Mouse (Mus musculus) bone marrow, adult 2 months (tissue): ENCODE data around the gene Barhl1.

Experiments
- CTCF ChIP-seq: fragments of 200-500 bp; IDR thresholded peaks from 2 replicates; pipeline ENCODE4 v1.5.1; 2011; ENCODE audit warnings: low read length, control low read depth; ENCODE audit not compliant: control insufficient read depth, insufficient read depth
- POLR2A ChIP-seq: fragments of 200-500 bp; IDR thresholded peaks from 2 replicates; pipeline ENCODE4 v1.6.1; 2011; ENCODE audit warnings: low read depth, mild to moderate bottlenecking, control low read depth, low read length, borderline replicate concordance; ENCODE audit not compliant: control insufficient read depth

GRCm38 (mm10) chr2:28938997-28939396, 22.5 kb upstream of the Barhl1 start:
- TF ChIP-seq CTCF: no peak
- no peak for TF ChIP-seq POLR2A
